Mouse (Mus musculus) CH12.LX (cell line): Measurements from ENCODE around the gene Sh3bp5.

Experiments
- CTCF ChIP-seq, 2 experiments: IDR thresholded peaks in 1 of 2; conservative IDR thresholded peaks in 1 of 2; 2 replicates each; pipeline ENCODE4 v1.5.1; 2011 to 2012; ENCODE audit warnings: low read depth in 2 of 2, low read length in 2 of 2, improper control_type of control experiment in 1 of 2, inconsistent platforms in 1 of 2, mild to moderate bottlenecking in 1 of 2, moderate library complexity in 1 of 2
- EP300 ChIP-seq: IDR thresholded peaks from 2 replicates; pipeline ENCODE4 v1.6.1; 2011; ENCODE audit warnings: low read length, improper control_type of control experiment
- MAFK ChIP-seq: IDR thresholded peaks from 2 replicates; pipeline ENCODE4 v1.6.1; 2011; ENCODE audit warnings: low read length, improper control_type of control experiment; ENCODE audit not compliant: insufficient replicate concordance
- MAX ChIP-seq: IDR thresholded peaks from 2 replicates; pipeline ENCODE4 v1.6.1; 2011; ENCODE audit warnings: low read length, improper control_type of control experiment
- MXI1 ChIP-seq: IDR thresholded peaks from 2 replicates; pipeline ENCODE4 v1.6.1; 2011; ENCODE audit warnings: mild to moderate bottlenecking, low read depth, low read length, improper control_type of control experiment
- POLR2A ChIP-seq: IDR thresholded peaks from 2 replicates; pipeline ENCODE4 v1.6.1; 2011; ENCODE audit warnings: low read depth, mild to moderate bottlenecking, improper control_type of control experiment, low read length
- USF2 ChIP-seq: conservative IDR thresholded peaks from 2 replicates; pipeline ENCODE4 v1.6.1; 2011; ENCODE audit warnings: low read depth, low read length, improper control_type of control experiment

- TF ChIP-seq MXI1 (no peak; the same call in 1 of the 2 replicates), CTCF (conservative IDR thresholded peaks at IDR 0.05 in 1 of 2, IDR thresholded peaks at IDR 0.05 in 1 of 2; ENCODE audit: low read depth in 2 of 2, low read length in 2 of 2) (no peak), MAX (no peak), POLR2A (no peak), EP300 (no peak), MAFK (no peak), USF2 (no peak)
Measured at GRCm38 (mm10) chr14:31433851-31434360, 2.0 kb downstream of the Sh3bp5 start.
